Mouse (Mus musculus) ES-E14 (cell line): ENCODE measurements around the gene Lenep. TPM values are rescaled to one million over a fixed set of nuclear protein-coding genes. Genes with fewer than 3 reads are reported as not detected.

Experiments used
- DNase-seq: peaks from one replicate; pipeline ENCODE4 v3.0.0-alpha.2; 2013; ENCODE audit warnings: low read depth, low spot score
- H3K27ac ChIP-seq: 2 replicates; pipeline ENCODE4 v1.5.1; 2012; ENCODE audit warnings: low read depth, mild to moderate bottlenecking, low read length, moderate library complexity, mixed read lengths; ENCODE audit not compliant: poor library complexity, insufficient read depth, severe bottlenecking
- H3K36me3 ChIP-seq: 2 replicates; pipeline ENCODE4 v1.6.1; 2012; ENCODE audit warnings: mild to moderate bottlenecking, low read length, moderate library complexity, mixed read lengths; ENCODE audit not compliant: control insufficient read depth, poor library complexity, insufficient read depth, severe bottlenecking
- H3K4me1 ChIP-seq, 2 experiments: fragments of 150-350 bp in 1 of 2; sonication (generic) in 1 of 2; 2 replicates each; pipeline ENCODE4 v1.6.1; 2012; ENCODE audit warnings: low read length in 2 of 2, mild to moderate bottlenecking in 1 of 2, mixed read lengths in 1 of 2; ENCODE audit not compliant: control insufficient read depth in 2 of 2, insufficient read depth in 2 of 2, poor library complexity in 1 of 2
- H3K4me3 ChIP-seq, 2 experiments: fragments of 150-350 bp in 1 of 2; sonication (generic) in 1 of 2; 2 replicates each; pipeline ENCODE4 v1.5.1; 2012; ENCODE audit warnings: low read length in 2 of 2, low read depth in 1 of 2, mild to moderate bottlenecking in 1 of 2, mixed read lengths in 1 of 2; ENCODE audit not compliant: insufficient read depth in 1 of 2, poor library complexity in 1 of 2, severe bottlenecking in 1 of 2
- H3K9ac ChIP-seq: 2 replicates; pipeline ENCODE4 v1.6.1; 2012; ENCODE audit warnings: low read depth, mild to moderate bottlenecking, low read length, mixed read lengths; ENCODE audit not compliant: poor library complexity, insufficient read depth, severe bottlenecking
- H3K9me3 ChIP-seq: fragments of 150-350 bp; sonication (generic); 2 replicates; pipeline ENCODE4 v1.6.1; 2012; ENCODE audit warnings: low read depth, mild to moderate bottlenecking, low read length; ENCODE audit not compliant: control insufficient read depth, insufficient read depth
- CHD2 ChIP-seq: IDR thresholded peaks from 2 replicates; pipeline ENCODE4 v1.6.1; 2014; ENCODE audit warnings: mild to moderate bottlenecking, low read depth, low read length, inconsistent platforms
- HCFC1 ChIP-seq: IDR thresholded peaks from 2 replicates; pipeline ENCODE4 v1.6.1; 2012; ENCODE audit warnings: low read length, inconsistent platforms, borderline replicate concordance; ENCODE audit not compliant: insufficient read depth
- MAFK ChIP-seq: IDR thresholded peaks from 2 replicates; pipeline ENCODE4 v1.6.1; 2014; ENCODE audit warnings: mild to moderate bottlenecking, low read depth, low read length, inconsistent platforms; ENCODE audit not compliant: insufficient read depth
- ZC3H11A ChIP-seq: IDR thresholded peaks from 2 replicates; pipeline ENCODE4 v1.6.1; 2012; ENCODE audit warnings: low read depth, mild to moderate bottlenecking, inconsistent platforms, low read length, borderline replicate concordance
- ZNF384 ChIP-seq: IDR thresholded peaks from 2 replicates; pipeline ENCODE4 v1.6.1; 2012; ENCODE audit warnings: low read depth, low read length, inconsistent platforms
- in situ Hi-C, 2 experiments: fragments of 600-800 bp; cut with MboI; formaldehyde crosslinking; loops; one replicate each; pipeline ENCODE4 v1.15.1; 2025; ENCODE audit warnings: low sequenced_read_pairs in 2 of 2, inconsistent platforms in 1 of 2; ENCODE audit not compliant: unreplicated experiment in 2 of 2
- total RNA-seq: library from RNA; depleted of rRNA; stranded (reverse); fragments of 300-350 nt; gene quantifications from 2 replicates; pipeline ENCODE4 v1.2.3, GENCODE M21; 2012; rRNA removed

Gene Lenep
- not detected in 2 replicates for total RNA-seq

DNA sequence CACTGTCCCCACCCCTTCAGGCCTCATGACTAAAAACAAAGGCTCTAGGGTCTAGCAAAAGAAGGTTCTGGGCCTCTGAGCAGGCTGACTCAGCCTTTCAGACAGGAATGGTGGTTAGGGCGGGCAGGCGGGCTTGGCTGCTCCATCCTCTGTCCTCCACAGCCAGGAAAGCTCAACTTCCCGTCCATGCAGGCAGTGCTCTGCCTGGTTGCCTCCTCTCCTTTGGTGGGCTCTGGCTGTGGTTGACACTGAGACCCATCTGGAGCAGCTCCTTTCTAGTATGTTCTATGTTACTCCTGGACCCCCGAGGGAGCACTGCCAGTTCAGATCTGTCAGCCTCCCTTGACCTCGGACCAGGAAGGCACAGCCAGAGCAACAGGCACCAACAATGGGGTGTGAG, at the start of gene Lenep:
TSS of gene Lenep (minus strand) at position 101 of the 400 bp plus-strand sequence.
- Histone ChIP-seq H3K36me3 (peaks cover 26% of the 10 kb centered on the region; the same call in 1 of the 2 replicates), H3K27ac (no peak within 1 kb of the TSS), H3K4me3 (no peak within 1 kb of the TSS), H3K9me3 (no peaks in the 10 kb centered on the region), H3K4me1 (peaks cover 0 to 8% of the 10 kb centered on the region in 2 experiments; a peak in 2 of 4 replicates), H3K9ac (no peak within 1 kb of the TSS)
- in situ Hi-C loops, result no loop called here
- TF ChIP-seq HCFC1, result no peak
- TF ChIP-seq MAFK, result no peak
- no peak for TF ChIP-seq CHD2
- TF ChIP-seq ZNF384, result no peak
- TF ChIP-seq ZC3H11A, result no peak
- no peak for DNase-seq

DNA sequence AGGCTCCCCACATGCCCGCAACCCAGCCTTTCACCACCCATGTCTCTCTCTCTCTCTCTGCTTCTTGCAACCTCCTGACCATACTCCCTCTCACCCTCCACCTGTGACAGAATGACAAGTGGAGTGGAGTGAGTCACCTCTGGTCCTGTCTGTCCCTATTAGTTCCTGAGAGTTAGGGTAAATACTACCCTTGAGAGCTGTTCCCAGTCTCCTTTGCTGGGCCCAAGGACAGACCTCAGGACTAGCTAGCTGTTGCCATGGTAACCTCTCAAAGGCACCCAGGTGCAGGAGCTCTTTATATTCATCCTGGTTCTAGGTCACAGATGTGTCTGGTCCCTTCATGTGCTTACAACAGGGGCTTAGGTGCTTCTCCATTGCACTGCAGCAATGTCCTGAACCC, 49.3 kb upstream of the Lenep start:
- in situ Hi-C loops, result no loop called here
- peaks cover 0 to 18% of the 10 kb centered on the region in 2 experiments; a peak in 3 of 4 replicates for H3K4me1 ChIP-seq
- no peak overlapping the region for H3K9ac ChIP-seq

DNA sequence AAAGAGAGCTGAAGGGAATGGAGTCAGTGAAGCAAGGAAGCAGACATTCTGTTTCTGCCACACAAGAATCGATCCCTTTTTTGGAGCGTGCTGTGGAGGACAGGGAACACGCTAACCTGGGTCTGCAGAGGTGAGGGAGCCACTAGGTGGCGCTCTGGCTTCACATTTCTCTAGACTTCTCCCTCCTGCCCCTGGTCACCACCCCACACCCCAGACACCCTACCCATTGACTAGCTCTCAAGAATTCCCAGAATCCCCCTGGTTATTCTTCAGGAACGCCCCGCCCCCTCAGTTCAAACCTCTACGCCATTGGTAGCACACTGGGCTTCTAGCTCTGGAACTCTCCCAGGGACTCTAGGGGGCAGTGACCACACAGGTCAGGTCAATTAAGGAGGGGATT, 46.9 kb upstream of the Lenep start:
- H3K9ac ChIP-seq, result peak overlapping the region; percentile 42; the same call in 1 of the 2 replicates
- peak; percentile 98 for DNase-seq
- H3K4me3 ChIP-seq, result peak overlapping the region; percentile 45 to 46
- peaks cover 7% of the 10 kb centered on the region; the same call in 1 of the 2 replicates for H3K36me3 ChIP-seq
- peaks cover 0 to 14% of the 10 kb centered on the region in 2 experiments; a peak in 2 of 4 replicates for H3K4me1 ChIP-seq
- TF ChIP-seq ZNF384 (no peak), HCFC1 (no peak), ZC3H11A (0 out of 2 replicates have a peak, but pooled peaks have one; percentile 3), CHD2 (no peak)
- in situ Hi-C loops, result no loop called here
- no peak overlapping the region for H3K27ac ChIP-seq
- no peaks in the 10 kb centered on the region for H3K9me3 ChIP-seq

More for the DNA sequence above, 49.3 kb upstream of the Lenep start:
- H3K27ac ChIP-seq, result no peak overlapping the region
- no peak for DNase-seq
- H3K36me3 ChIP-seq, result no peaks in the 10 kb centered on the region
- H3K4me3 ChIP-seq, result no peak overlapping the region
- H3K9me3 ChIP-seq, result no peaks in the 10 kb centered on the region
- TF ChIP-seq ZC3H11A, result no peak
- TF ChIP-seq MAFK, result no peak
- no peak for TF ChIP-seq ZNF384
- no peak for TF ChIP-seq CHD2
- TF ChIP-seq HCFC1, result no peak

DNA sequence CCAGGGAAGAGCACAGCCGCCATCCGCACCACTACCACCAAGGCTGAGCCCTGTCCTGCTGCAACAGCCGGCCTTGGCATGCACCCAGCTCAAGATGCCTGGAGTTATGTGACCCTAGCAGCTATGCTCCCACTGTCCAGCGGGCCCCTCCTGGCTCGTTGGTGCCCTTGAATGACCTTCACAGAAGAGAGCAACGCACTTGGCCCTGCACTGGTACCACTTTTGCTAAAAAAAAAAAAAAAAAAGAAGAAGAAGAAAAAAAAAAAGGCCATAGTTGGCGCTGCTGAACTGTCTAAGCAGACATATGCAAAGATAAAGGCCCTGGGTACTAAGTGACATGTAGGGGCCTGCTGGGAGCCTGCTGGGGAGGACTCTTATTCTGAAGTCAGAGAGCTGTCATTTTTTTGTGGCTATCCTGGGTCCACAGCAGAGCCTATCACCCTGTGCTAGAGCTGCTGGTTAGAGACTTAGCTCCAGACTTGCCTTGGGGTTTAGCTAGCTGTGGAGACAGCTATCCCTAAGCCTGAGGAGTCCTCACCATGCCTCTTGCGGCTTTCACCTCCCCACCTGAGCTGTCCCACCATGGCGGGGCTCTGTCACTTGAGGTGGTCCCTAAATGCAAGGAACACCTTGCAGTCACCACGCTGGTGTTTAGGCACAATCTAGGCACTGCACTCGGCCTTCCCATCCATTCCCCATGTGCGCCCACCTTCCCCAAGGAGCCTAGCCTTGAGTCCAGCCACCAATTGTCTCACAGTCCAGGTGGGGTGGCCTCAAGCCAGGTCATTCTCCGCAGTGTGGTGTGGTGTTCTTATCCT, 46.3 kb upstream of the Lenep start:
- no peaks in the 10 kb centered on the region for H3K9me3 ChIP-seq
- H3K4me1 ChIP-seq, result peaks cover 0 to 14% of the 10 kb centered on the region in 2 experiments; a peak in 2 of 4 replicates
- TF ChIP-seq ZNF384, result peak; percentile 82
- TF ChIP-seq ZC3H11A, result no peak
- DNase-seq, result no peak
- in situ Hi-C loops, result no loop called here
- H3K9ac ChIP-seq, result peak overlapping the region; percentile 42; the same call in 1 of the 2 replicates
- peaks cover 7% of the 10 kb centered on the region; the same call in 1 of the 2 replicates for H3K36me3 ChIP-seq
- no peak overlapping the region for H3K27ac ChIP-seq
- H3K4me3 ChIP-seq, result peak overlapping the region; percentile 45 to 46
